Mouse (Mus musculus): ENCODE results near the gene Atpaf1. TPM values are rescaled to one million over a fixed set of nuclear protein-coding genes. Genes with fewer than 3 reads are reported as not detected.

Atpaf1 gene
- polyA plus RNA-seq, 1 experiment from 2014 or later = 54.0 TPM

DNA sequence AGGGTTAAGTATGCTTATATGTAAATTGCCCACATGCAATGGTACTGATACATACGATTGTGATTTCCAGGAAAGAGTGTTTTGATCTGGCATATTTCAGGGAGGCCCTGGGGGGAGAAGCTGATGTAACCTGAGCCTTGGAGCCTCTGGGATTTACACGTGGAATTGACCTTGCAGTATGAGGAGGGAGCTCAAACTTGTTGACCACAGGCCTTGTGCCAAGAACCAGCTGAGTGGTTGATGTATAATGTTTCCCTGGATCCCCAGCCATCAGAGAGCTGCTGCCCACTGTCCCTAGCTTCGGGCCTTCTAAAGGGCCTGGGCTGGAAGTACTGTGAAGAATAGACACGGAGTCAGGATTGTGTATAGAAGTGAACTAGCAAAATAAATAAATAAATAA lies 55.3 kb downstream of the Atpaf1 start:
- WGBS = 48% methylated on average over 4 of the region's 4 CpGs
- no peak for ATAC-seq (replicated peaks; ENCODE audit: insufficient number of reproducible peaks, low FRiP score, low TSS enrichment, low read depth)
- no peaks in the 10 kb centered on the region for H3K4me1 ChIP-seq (ENCODE audit: control insufficient read depth, insufficient read depth, low read length)
- no peak overlapping the region for H3K9ac ChIP-seq (replicated peaks; ENCODE audit: low read length)
- no peaks in the 10 kb centered on the region for H3K9me3 ChIP-seq (replicated peaks; ENCODE audit: control insufficient read depth, low read length)
- no peaks in the 10 kb centered on the region for H3K36me3 ChIP-seq (replicated peaks; ENCODE audit: control insufficient read depth, insufficient read depth, low read depth, low read length)
- peak; percentile 28 for DNase-seq (ENCODE audit: low spot score)
- no peaks in the 10 kb centered on the region for H3K27me3 ChIP-seq (ENCODE audit: control insufficient read depth, insufficient read depth, low read length)
- no peak overlapping the region for H3K27ac ChIP-seq (replicated peaks; ENCODE audit: low read depth, low read length)
- H3K4me3 ChIP-seq (ENCODE audit: low read depth, low read length) = no peak overlapping the region; the same call in 1 of the 2 replicates
- H3K4me2 ChIP-seq (ENCODE audit: low read depth, low read length) = no peak overlapping the region

DNA sequence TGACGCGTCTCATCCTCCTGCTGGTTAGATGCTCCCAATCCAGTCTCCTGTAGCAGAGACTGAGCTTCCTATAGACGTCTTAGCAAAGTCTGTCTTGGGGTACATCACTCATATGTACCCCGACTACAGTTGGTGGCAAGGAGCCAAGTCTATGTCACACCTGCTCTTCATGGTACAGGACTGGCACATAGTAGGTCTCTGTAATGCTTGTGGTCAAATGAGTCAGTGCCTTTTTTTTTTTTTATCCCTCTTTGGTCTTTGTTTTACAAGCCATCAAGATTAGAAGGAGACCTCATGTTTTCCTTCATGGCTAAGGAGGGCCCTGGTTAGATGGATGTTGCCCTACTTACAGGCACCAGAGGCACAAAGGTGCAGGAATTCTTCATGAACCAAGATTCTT lies 56.2 kb downstream of the Atpaf1 start:
- Histone ChIP-seq H3K27ac (replicated peaks; ENCODE audit: low read depth, low read length) (no peak overlapping the region), H3K9me3 (replicated peaks; ENCODE audit: control insufficient read depth, low read length) (no peaks in the 10 kb centered on the region), H3K4me1 (ENCODE audit: control insufficient read depth, insufficient read depth, low read length) (no peaks in the 10 kb centered on the region), H3K9ac (replicated peaks; ENCODE audit: low read length) (no peak overlapping the region), H3K4me3 (ENCODE audit: low read depth, low read length) (no peak overlapping the region), H3K36me3 (replicated peaks; ENCODE audit: control insufficient read depth, insufficient read depth, low read depth, low read length) (no peaks in the 10 kb centered on the region), H3K4me2 (ENCODE audit: low read depth, low read length) (no peak overlapping the region), H3K27me3 (ENCODE audit: control insufficient read depth, insufficient read depth, low read length) (no peaks in the 10 kb centered on the region)
- WGBS = 91% methylated on average over 4 of the region's 4 CpGs
- ATAC-seq (replicated peaks; ENCODE audit: insufficient number of reproducible peaks, low FRiP score, low TSS enrichment, low read depth) = no peak
- DNase-seq (ENCODE audit: low spot score) = no peak

DNA sequence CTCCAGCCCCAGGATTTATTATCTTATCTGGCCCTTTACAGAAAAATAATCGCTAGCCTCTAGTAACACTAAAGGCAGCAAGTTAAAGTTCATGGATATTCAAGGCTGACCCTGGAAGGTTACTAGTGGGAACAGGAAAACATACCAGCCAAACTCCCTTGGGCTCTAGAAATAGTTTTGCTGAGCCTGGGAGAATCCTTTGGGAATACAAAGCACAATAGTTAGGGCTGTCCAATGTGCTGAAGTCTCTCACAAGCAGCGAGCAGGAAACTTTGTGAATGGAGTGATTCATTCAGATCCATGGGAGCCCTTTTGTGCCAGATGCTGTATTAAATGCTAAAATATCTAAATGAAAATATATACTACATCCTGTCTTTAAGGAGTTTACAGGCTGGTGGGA lies 62.0 kb downstream of the Atpaf1 start:
- 43% methylated on average over 2 of the region's 2 CpGs for WGBS
- Histone ChIP-seq H3K4me1 (ENCODE audit: control insufficient read depth, insufficient read depth, low read length) (no peaks in the 10 kb centered on the region), H3K9ac (replicated peaks; ENCODE audit: low read length) (no peak overlapping the region), H3K9me3 (replicated peaks; ENCODE audit: control insufficient read depth, low read length) (no peaks in the 10 kb centered on the region), H3K36me3 (replicated peaks; ENCODE audit: control insufficient read depth, insufficient read depth, low read depth, low read length) (no peaks in the 10 kb centered on the region), H3K27ac (replicated peaks; ENCODE audit: low read depth, low read length) (no peak overlapping the region), H3K4me2 (ENCODE audit: low read depth, low read length) (no peak overlapping the region), H3K27me3 (ENCODE audit: control insufficient read depth, insufficient read depth, low read length) (no peaks in the 10 kb centered on the region), H3K4me3 (ENCODE audit: low read depth, low read length) (no peak overlapping the region)
- peak; percentile 25 for DNase-seq (ENCODE audit: low spot score)
- no peak for ATAC-seq (replicated peaks; ENCODE audit: insufficient number of reproducible peaks, low FRiP score, low TSS enrichment, low read depth)

DNA sequence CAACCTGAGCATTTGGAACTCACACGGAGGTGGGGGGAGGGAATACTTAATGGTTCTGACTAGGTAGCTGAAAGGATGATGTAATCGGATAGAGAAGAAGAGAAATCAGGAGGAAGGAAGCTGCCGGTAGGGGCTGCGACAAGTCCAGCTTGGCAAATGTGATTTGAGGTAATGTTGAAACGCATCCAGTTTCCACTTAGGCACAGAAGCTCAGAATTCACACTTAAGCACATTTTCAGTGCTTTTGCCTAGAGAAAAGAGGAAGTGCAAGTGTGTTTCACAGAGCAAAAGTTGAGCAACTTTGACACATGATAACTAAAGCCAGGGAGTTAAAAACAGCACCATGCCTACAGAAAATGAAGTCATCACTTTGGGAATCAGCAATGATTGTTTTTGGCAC lies 62.8 kb downstream of the Atpaf1 start:
- DNase-seq (ENCODE audit: low spot score) (no peak), ATAC-seq (replicated peaks; ENCODE audit: insufficient number of reproducible peaks, low FRiP score, low TSS enrichment, low read depth) (no peak)
- no peaks in the 10 kb centered on the region for H3K4me1 ChIP-seq (ENCODE audit: control insufficient read depth, insufficient read depth, low read length)
- H3K9me3 ChIP-seq (replicated peaks; ENCODE audit: control insufficient read depth, low read length) = no peaks in the 10 kb centered on the region
- H3K27me3 ChIP-seq (ENCODE audit: control insufficient read depth, insufficient read depth, low read length) = no peaks in the 10 kb centered on the region
- no peak overlapping the region for H3K9ac ChIP-seq (replicated peaks; ENCODE audit: low read length)
- H3K4me3 ChIP-seq (ENCODE audit: low read depth, low read length) = no peak overlapping the region
- H3K27ac ChIP-seq (replicated peaks; ENCODE audit: low read depth, low read length) = no peak overlapping the region
- 57% methylated on average over 5 of the region's 5 CpGs for WGBS
- H3K4me2 ChIP-seq (ENCODE audit: low read depth, low read length) = no peak overlapping the region
- H3K36me3 ChIP-seq (replicated peaks; ENCODE audit: control insufficient read depth, insufficient read depth, low read depth, low read length) = no peaks in the 10 kb centered on the region

DNA sequence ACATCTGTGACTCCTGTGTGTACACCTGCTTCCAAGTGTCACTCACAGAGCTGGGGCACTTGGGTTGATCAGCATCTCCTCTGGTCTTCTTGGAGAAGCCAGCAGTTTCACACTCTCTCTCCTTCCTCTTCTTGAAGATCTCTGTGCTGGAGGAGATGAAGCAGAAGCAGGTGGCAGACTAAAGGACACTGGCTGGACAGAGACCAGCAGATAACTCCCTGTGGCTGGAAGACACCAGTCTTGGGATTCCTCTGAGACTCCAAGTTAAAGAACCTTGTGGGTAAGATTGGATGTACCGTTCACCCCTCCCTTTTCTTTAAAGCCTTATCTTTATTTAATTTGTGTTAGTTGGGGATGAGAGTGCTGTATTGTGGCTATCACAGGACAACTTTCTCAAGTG lies 63.5 kb downstream of the Atpaf1 start:
- no peak overlapping the region for H3K4me3 ChIP-seq (ENCODE audit: low read depth, low read length)
- DNase-seq (ENCODE audit: low spot score) (no peak), ATAC-seq (replicated peaks; ENCODE audit: insufficient number of reproducible peaks, low FRiP score, low TSS enrichment, low read depth) (no peak)
- H3K27ac ChIP-seq (replicated peaks; ENCODE audit: low read depth, low read length) = no peak overlapping the region
- no peaks in the 10 kb centered on the region for H3K4me1 ChIP-seq (ENCODE audit: control insufficient read depth, insufficient read depth, low read length)
- H3K36me3 ChIP-seq (replicated peaks; ENCODE audit: control insufficient read depth, insufficient read depth, low read depth, low read length) = no peaks in the 10 kb centered on the region
- no peaks in the 10 kb centered on the region for H3K9me3 ChIP-seq (replicated peaks; ENCODE audit: control insufficient read depth, low read length)
- H3K4me2 ChIP-seq (ENCODE audit: low read depth, low read length) = no peak overlapping the region
- no peak overlapping the region for H3K9ac ChIP-seq (replicated peaks; ENCODE audit: low read length)
- H3K27me3 ChIP-seq (ENCODE audit: control insufficient read depth, insufficient read depth, low read length) = no peaks in the 10 kb centered on the region
- 84% methylated on average over 1 of the region's 1 CpGs for WGBS

DNA sequence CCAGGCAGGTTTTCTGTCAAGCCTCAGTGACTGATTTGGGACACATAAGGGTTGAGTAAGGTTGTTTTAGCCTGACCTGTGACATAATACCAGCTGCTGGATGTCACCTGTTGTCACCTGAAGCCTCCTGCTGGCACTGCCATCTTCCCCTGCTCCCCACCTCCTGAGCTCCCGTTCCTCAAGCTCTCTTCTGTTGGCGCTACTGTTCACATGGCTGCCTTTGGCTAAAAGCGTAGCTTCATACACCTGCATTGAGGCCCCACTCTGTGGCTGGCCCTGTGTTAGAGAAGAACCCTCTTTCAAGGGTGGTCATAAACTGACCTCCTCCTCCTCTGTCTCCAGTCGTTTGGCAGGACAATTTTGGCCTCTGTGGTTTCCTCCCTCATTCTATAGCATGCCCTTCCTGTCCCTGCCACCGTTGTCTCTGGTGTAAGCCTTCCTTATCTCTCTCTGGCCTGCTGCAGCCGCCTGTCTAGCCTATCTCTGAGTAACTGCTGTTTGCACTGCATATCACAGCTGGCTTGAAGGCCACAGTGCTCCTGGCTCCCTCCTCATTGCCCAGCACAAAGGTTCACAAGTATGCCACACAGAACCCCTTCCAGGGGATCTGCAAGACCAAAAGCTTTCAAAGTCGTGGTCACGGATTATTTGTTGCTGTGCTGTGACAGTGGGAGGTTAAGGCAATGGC lies 64.5 kb downstream of the Atpaf1 start:
- H3K27me3 ChIP-seq (ENCODE audit: control insufficient read depth, insufficient read depth, low read length) = no peaks in the 10 kb centered on the region
- H3K4me2 ChIP-seq (ENCODE audit: low read depth, low read length) = no peak overlapping the region
- DNase-seq (ENCODE audit: low spot score) = no peak
- 72% methylated on average over 8 of the region's 8 CpGs for WGBS
- H3K4me1 ChIP-seq (ENCODE audit: control insufficient read depth, insufficient read depth, low read length) = no peaks in the 10 kb centered on the region
- H3K4me3 ChIP-seq (ENCODE audit: low read depth, low read length) = no peak overlapping the region
- H3K9ac ChIP-seq (replicated peaks; ENCODE audit: low read length) = no peak overlapping the region
- H3K9me3 ChIP-seq (replicated peaks; ENCODE audit: control insufficient read depth, low read length) = no peaks in the 10 kb centered on the region
- ATAC-seq (replicated peaks; ENCODE audit: insufficient number of reproducible peaks, low FRiP score, low TSS enrichment, low read depth) = no peak
- H3K36me3 ChIP-seq (replicated peaks; ENCODE audit: control insufficient read depth, insufficient read depth, low read depth, low read length) = no peaks in the 10 kb centered on the region
- H3K27ac ChIP-seq (replicated peaks; ENCODE audit: low read depth, low read length) = no peak overlapping the region

DNA sequence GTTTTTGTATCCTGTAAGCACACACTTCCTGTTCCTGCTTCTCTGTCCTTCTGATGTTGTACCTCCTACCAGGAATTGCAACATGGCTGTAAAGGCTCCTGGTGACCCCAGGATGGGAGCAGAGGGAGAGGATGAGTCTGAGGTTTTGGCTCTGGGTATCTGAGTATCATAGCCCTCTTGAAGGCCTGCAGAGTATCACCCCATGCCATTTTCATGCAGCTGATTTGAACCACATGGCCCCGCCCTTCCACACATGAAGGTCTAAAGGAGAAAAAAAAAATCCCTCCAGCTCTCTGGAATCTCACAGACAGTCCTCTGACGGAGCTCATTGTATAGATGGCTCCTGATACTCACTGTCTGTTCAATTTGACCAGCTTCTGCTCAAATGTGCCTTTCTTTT lies 65.5 kb downstream of the Atpaf1 start:
- no peak overlapping the region for H3K9ac ChIP-seq (replicated peaks; ENCODE audit: low read length)
- H3K4me3 ChIP-seq (ENCODE audit: low read depth, low read length) = no peak overlapping the region
- no peaks in the 10 kb centered on the region for H3K27me3 ChIP-seq (ENCODE audit: control insufficient read depth, insufficient read depth, low read length)
- no peak overlapping the region for H3K27ac ChIP-seq (replicated peaks; ENCODE audit: low read depth, low read length)
- H3K4me1 ChIP-seq (ENCODE audit: control insufficient read depth, insufficient read depth, low read length) = no peaks in the 10 kb centered on the region
- H3K4me2 ChIP-seq (ENCODE audit: low read depth, low read length) = no peak overlapping the region
- H3K36me3 ChIP-seq (replicated peaks; ENCODE audit: control insufficient read depth, insufficient read depth, low read depth, low read length) = no peaks in the 10 kb centered on the region
- no peak for DNase-seq (ENCODE audit: low spot score)
- ATAC-seq (replicated peaks; ENCODE audit: insufficient number of reproducible peaks, low FRiP score, low TSS enrichment, low read depth) = no peak
- 74% methylated on average over 2 of the region's 2 CpGs for WGBS
- H3K9me3 ChIP-seq (replicated peaks; ENCODE audit: control insufficient read depth, low read length) = no peaks in the 10 kb centered on the region

DNA sequence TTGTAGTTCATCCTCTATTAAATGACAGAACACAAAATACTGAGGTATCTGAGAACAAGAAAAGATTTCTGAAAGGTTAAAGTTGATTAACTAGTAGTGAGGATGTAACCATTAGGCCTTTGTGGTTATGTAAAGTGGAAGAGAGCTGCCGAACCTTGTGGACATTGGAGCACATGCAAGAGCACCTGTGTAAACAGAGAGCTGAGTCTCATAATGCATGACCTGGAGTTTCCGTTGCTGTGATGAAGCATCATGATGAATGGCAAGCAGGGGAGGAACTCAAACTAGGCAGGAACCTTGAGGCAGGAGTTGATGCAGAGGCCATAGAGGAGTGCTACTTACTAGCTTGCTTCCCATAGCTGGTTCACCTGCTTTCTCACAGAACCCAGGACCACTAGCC lies 66.0 kb downstream of the Atpaf1 start:
- H3K9me3 ChIP-seq (replicated peaks; ENCODE audit: control insufficient read depth, low read length) = no peaks in the 10 kb centered on the region
- WGBS = 39% methylated on average over 2 of the region's 2 CpGs

More for the DNA sequence above, 66.0 kb downstream of the Atpaf1 start:
- no peak for DNase-seq (ENCODE audit: low spot score)
- H3K4me2 ChIP-seq (ENCODE audit: low read depth, low read length) = no peak overlapping the region
- ATAC-seq (replicated peaks; ENCODE audit: insufficient number of reproducible peaks, low FRiP score, low TSS enrichment, low read depth) = no peak
- H3K27ac ChIP-seq (replicated peaks; ENCODE audit: low read depth, low read length) = no peak overlapping the region
- no peak overlapping the region for H3K9ac ChIP-seq (replicated peaks; ENCODE audit: low read length)
- no peaks in the 10 kb centered on the region for H3K36me3 ChIP-seq (replicated peaks; ENCODE audit: control insufficient read depth, insufficient read depth, low read depth, low read length)
- H3K4me1 ChIP-seq (ENCODE audit: control insufficient read depth, insufficient read depth, low read length) = no peaks in the 10 kb centered on the region
- H3K27me3 ChIP-seq (ENCODE audit: control insufficient read depth, insufficient read depth, low read length) = no peaks in the 10 kb centered on the region
- no peak overlapping the region for H3K4me3 ChIP-seq (ENCODE audit: low read depth, low read length)
